Mouse (Mus musculus) neutrophil, adult 5-6 weeks (primary cell): ENCODE data around the gene Zbtb39. TPM values are rescaled to one million over a fixed set of nuclear protein-coding genes. Genes with fewer than 3 reads are reported as not detected.
"Not testable (repeated sequence)": the region's sequence is repeated elsewhere in the genome, so short reads cannot be mapped to it uniquely, and the experiment has no call there.

ENCODE experiments used
- ATAC-seq: fragments of 151-379, 151-347 bp; 2 replicates; pipeline ENCODE4 v1.8.0; 2017; ENCODE audit warnings: mild to moderate bottlenecking, moderate TSS enrichment; ENCODE audit not compliant: insufficient number of reproducible peaks, poor library complexity, low FRiP score, severe bottlenecking; ENCODE audit errors: extremely low read depth
- total RNA-seq: library from RNA; stranded (forward); fragments of 200-1000 nt; gene quantifications from 2 replicates; pipeline ENCODE4 v1.2.3, GENCODE M21; 2017

Gene Zbtb39
- total RNA-seq, 1 experiment from 2014 or later: 25.7 TPM

GRCm38 (mm10) chr10:127734434-127734833 lies 4.9 kb upstream of the Zbtb39 start:
- no peak for ATAC-seq

DNA sequence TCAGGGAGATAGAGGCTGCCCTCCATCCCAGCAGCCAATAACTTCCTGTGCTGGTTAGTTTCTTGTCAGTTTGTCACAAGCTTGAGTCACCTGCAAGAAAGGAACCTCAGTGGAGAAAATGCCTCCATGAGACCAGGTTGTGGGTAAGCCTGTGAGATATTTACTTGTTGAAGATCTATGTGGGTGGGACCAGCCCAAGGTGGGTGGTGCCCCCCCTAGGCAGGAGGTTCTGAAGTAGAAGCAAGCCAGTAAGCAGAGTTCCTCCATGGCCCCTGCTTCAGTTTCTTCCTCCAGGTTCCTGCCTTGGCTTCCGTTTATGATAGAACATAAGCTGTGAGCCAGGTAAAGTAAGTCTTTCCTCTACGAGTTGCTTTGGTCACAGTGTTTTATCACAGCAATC lies 3.1 kb upstream of the Zbtb39 start:
- peak; percentile 37; the same call in 1 of the 2 replicates for ATAC-seq

- ATAC-seq: peak; percentile 66
Observed at GRCm38 (mm10) chr10:127736916-127737315, 2.4 kb upstream of the Zbtb39 start.

DNA sequence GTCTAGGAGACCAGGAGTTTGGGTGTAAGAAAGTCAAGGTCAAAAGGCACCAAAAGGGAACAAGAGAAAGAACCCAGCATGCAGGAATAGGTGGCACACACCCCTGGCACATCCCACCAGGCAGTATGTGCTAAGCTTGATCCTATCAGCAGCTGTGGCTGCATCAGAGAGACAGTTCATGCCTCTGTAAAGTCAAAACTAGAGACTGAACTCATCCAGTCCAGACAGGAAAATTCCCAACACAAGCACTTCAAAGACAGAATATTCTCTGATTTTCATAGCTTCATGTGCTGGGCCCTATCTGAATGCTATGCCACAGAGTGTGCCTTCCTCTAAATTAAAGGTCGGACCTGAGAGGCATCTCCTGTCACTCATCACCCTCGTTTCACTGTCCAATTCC lies 1.8 kb upstream of the Zbtb39 start:
- no peak for ATAC-seq

- no peak for ATAC-seq
Observed at GRCm38 (mm10) chr10:127738151-127738882, 1.0 kb upstream of the Zbtb39 start.

- ATAC-seq: no peak
Observed at GRCm38 (mm10) chr10:127739661-127740161, 373 bp downstream of the Zbtb39 start.

GRCm38 (mm10) chr10:127744661-127745060 lies 5.3 kb downstream of the Zbtb39 start:
- ATAC-seq: peak; percentile 43

GRCm38 (mm10) chr10:127745886-127746285 lies 6.5 kb downstream of the Zbtb39 start:
- no peak for ATAC-seq

- ATAC-seq: no peak
Observed at GRCm38 (mm10) chr10:127747254-127747653, 7.9 kb downstream of the Zbtb39 start.

- ATAC-seq: no peak
Observed at GRCm38 (mm10) chr10:127748847-127749612, 9.7 kb downstream of the Zbtb39 start.

- ATAC-seq: no peak
Observed at GRCm38 (mm10) chr10:127750136-127750777, 10.9 kb downstream of the Zbtb39 start.

DNA sequence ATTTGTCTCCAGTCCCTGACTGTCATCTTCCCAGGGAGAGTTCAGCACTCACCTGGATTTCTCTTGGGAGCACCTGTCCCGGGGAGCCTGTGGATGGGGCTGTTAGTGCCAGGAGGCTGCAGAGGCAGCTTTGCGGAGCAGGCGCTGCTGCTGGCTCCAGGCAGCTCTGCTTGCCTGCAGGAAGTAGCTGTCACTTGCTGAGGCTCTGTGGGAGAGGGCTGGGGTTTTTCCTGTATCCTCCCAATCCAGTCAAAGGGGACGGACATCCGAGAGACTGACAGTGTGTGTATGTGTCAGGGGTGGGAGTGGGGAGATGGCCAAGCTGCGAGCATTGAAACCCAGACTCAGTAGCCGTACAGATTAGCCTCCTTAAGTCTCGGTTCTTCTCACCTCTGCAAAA lies 12.2 kb downstream of the Zbtb39 start, which contains the start of gene Gpr182:
Gpr182 (minus strand) TSS at position 185 of the 400 bp plus-strand sequence.
- no peak for ATAC-seq

- no peak for ATAC-seq
Observed at GRCm38 (mm10) chr10:127754566-127755166, 15.3 kb downstream of the Zbtb39 start.

GRCm38 (mm10) chr10:127755246-127755645 lies 15.9 kb downstream of the Zbtb39 start:
- no peak for ATAC-seq

- no peak for ATAC-seq
Observed at GRCm38 (mm10) chr10:127755770-127756468, 16.6 kb downstream of the Zbtb39 start.

DNA sequence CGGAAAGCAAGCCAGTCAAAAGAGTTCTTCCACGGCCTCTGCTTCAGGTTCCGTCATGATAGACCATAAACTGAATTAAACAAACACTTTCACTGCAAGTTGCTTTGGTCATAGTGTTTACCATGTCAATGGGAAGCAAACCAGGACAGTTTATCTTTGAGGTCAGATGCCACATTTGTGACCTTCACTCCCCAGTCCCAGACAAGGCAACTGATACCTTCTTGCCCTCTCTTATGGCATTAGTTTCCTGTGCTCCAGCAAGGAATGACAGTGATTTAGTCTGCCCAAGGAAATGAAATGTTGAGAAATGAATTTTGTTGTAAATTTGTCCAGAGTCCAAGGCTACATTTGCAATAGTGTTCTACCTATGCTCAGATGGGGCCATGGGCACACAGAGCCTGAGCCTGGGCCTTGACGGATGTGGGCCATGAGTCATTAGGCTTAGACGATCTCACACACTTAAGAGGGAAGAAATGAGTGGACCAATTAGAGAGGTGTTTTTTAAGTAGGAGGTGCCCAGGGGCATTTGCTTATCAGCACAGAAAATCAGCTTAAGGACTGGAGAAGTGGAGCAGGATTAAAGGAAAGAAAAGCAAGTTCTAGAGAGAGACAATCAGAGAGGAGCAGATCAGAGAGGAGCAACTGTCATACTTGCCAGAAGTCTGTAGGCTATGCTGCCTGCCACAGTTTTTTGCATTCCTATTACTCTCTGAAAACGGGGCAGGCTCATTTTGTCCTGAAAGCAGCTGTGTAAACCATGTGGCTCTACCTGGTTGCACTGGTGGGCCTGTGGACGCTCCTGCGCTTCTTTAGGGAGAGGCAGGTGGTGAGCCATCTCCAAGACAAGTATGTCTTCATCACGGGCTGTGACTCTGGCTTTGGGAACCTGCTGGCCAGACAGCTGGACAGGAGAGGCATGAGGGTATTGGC lies 20.1 kb downstream of the Zbtb39 start, which contains the start of the genes Rdh1 and Rdh16f1:
Rdh1 (plus strand) TSS at position 541 of the 930 bp plus-strand sequence.
Rdh16f1 (plus strand) TSS at position 607 of the 930 bp plus-strand sequence.
- ATAC-seq: no peak

DNA sequence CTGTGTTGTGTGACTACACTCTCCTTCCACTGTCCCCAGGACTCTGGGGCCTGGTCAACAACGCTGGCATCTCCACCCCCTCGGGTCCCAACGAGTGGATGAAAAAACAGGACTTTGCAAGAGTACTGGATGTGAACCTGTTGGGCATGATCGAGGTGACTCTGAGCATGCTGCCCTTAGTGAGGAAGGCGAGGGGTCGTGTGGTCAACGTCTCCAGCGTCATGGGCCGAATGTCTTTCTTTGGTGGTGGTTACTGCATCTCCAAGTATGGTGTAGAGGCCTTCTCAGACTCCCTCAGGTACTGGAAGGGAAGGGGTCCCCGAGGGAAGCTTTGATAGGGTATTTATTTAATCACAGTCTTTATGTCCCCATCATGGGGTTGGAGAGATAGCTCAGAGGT lies 23.6 kb downstream of the Zbtb39 start:
- not testable (repeated sequence) for ATAC-seq
